Mouse (Mus musculus): ENCODE measurements around the gene Gm37240. TPM values are rescaled to one million over a fixed set of nuclear protein-coding genes. Genes with fewer than 3 reads are reported as not detected.

The Gm37240 gene
- total RNA-seq, 1 experiment = 1.2 TPM

DNA sequence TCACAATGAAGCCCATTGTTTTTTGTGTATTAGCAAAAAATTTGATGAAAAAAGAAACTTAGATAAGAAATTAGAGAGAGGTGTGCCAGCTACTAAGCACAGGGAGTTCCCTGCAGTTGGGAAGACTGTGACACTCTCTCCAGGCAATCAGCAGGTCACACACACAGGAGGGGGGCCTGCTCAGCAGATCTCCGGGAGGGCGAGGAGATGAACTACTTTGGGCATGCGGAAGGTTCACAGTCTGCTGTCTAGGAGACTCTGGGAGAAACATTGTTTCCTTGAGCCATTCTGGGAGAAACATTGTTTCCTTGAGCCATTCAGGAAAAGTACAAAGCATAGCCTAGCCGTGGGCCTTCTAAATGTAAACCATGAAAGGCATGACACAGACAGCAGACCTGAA, 1244.4 kb downstream of the Gm37240 start:
- TF ChIP-seq ZNF384 (IDR thresholded peaks at IDR 0.05; ENCODE audit: low read depth, low read length) = no peak
- no peak for TF ChIP-seq CHD2 (IDR thresholded peaks at IDR 0.05; ENCODE audit: low read depth, low read length)
- TF ChIP-seq ZC3H11A (IDR thresholded peaks at IDR 0.05; ENCODE audit: borderline replicate concordance, low read depth, low read length) = no peak
- no peak for TF ChIP-seq HCFC1 (IDR thresholded peaks at IDR 0.05; ENCODE audit: borderline replicate concordance, insufficient read depth, low read length)
- TF ChIP-seq MAFK (IDR thresholded peaks at IDR 0.05; ENCODE audit: insufficient read depth, low read depth, low read length) = no peak
- DNase-seq (ENCODE audit: low read depth, low spot score) = no peak
- Histone ChIP-seq H3K4me3 (ENCODE audit: insufficient read depth in 1 of 2, low read depth in 1 of 2, low read length in 2 of 2, poor library complexity in 1 of 2, severe bottlenecking in 1 of 2) (no peak overlapping the region), H3K27ac (ENCODE audit: insufficient read depth, low read depth, low read length, poor library complexity, severe bottlenecking) (no peak overlapping the region), H3K9me3 (ENCODE audit: control insufficient read depth, insufficient read depth, low read depth, low read length) (no peaks in the 10 kb centered on the region), H3K4me1 (ENCODE audit: control insufficient read depth in 2 of 2, insufficient read depth in 2 of 2, low read length in 2 of 2, poor library complexity in 1 of 2) (peaks cover 12 to 40% of the 10 kb centered on the region in 2 experiments), H3K9ac (ENCODE audit: insufficient read depth, low read depth, low read length, poor library complexity, severe bottlenecking) (no peak overlapping the region), H3K36me3 (ENCODE audit: control insufficient read depth, insufficient read depth, low read length, poor library complexity, severe bottlenecking) (no peaks in the 10 kb centered on the region)
- in situ Hi-C loops (cut with MboI; ENCODE audit: low sequenced_read_pairs in 2 of 2, unreplicated experiment in 2 of 2) = no loop called here

DNA sequence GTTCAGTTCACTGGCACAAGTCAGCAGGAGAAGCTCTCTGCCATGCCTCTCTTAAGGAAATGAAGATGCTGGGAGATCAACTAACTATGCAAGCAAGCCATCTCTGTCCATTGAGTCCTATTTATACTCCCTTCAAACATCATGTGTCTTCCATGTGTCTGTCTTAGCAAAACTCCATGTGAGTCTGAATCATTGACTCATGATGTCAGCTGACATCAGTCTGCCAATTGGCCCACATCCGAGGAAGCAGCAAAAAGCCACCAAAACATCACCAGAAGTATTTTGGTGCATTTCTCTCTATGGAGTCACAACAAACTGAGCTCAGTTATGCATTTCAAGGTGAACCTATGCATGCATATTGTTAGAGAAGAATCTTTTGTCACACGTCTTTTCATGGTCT, 1245.9 kb downstream of the Gm37240 start:
- no peak for DNase-seq (ENCODE audit: low read depth, low spot score)
- Histone ChIP-seq H3K4me3 (ENCODE audit: insufficient read depth in 1 of 2, low read depth in 1 of 2, low read length in 2 of 2, poor library complexity in 1 of 2, severe bottlenecking in 1 of 2) (no peak overlapping the region), H3K36me3 (ENCODE audit: control insufficient read depth, insufficient read depth, low read length, poor library complexity, severe bottlenecking) (no peaks in the 10 kb centered on the region), H3K27ac (ENCODE audit: insufficient read depth, low read depth, low read length, poor library complexity, severe bottlenecking) (no peak overlapping the region), H3K9me3 (ENCODE audit: control insufficient read depth, insufficient read depth, low read depth, low read length) (no peaks in the 10 kb centered on the region), H3K4me1 (ENCODE audit: control insufficient read depth in 2 of 2, insufficient read depth in 2 of 2, low read length in 2 of 2, poor library complexity in 1 of 2) (peaks cover 10 to 42% of the 10 kb centered on the region in 2 experiments), H3K9ac (ENCODE audit: insufficient read depth, low read depth, low read length, poor library complexity, severe bottlenecking) (no peak overlapping the region)
- in situ Hi-C loops (cut with MboI; ENCODE audit: low sequenced_read_pairs in 2 of 2, unreplicated experiment in 2 of 2) = no loop called here
- no peak for TF ChIP-seq ZNF384 (IDR thresholded peaks at IDR 0.05; ENCODE audit: low read depth, low read length)
- TF ChIP-seq ZC3H11A (IDR thresholded peaks at IDR 0.05; ENCODE audit: borderline replicate concordance, low read depth, low read length) = no peak
- TF ChIP-seq HCFC1 (IDR thresholded peaks at IDR 0.05; ENCODE audit: borderline replicate concordance, insufficient read depth, low read length) = no peak
- TF ChIP-seq CHD2 (IDR thresholded peaks at IDR 0.05; ENCODE audit: low read depth, low read length) = no peak

DNA sequence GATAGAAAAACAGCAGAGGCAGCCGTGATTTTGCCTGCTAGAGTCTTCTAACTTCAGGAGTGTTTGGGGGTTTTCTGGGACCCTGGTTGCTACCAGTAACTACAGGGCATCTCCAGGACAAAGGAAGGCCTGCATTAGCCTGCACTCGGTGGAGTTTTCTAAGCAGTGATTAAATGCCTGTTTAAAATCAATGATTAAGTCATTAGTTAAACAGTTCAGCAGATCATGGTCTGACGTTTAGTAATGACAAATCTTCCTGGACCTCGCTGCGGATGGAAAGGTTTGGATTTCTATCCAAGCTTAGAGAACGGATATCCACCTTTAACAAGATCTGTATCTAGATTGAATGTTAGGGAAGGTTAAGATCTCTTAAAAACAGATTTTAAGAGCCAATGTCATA, 1246.8 kb downstream of the Gm37240 start:
- TF ChIP-seq ZC3H11A (IDR thresholded peaks at IDR 0.05; ENCODE audit: borderline replicate concordance, low read depth, low read length) (no peak), CHD2 (IDR thresholded peaks at IDR 0.05; ENCODE audit: low read depth, low read length) (no peak), MAFK (IDR thresholded peaks at IDR 0.05; ENCODE audit: insufficient read depth, low read depth, low read length) (no peak), ZNF384 (IDR thresholded peaks at IDR 0.05; ENCODE audit: low read depth, low read length) (no peak), HCFC1 (IDR thresholded peaks at IDR 0.05; ENCODE audit: borderline replicate concordance, insufficient read depth, low read length) (no peak)
- in situ Hi-C loops (cut with MboI; ENCODE audit: low sequenced_read_pairs in 2 of 2, unreplicated experiment in 2 of 2) = no loop called here
- no peak for DNase-seq (ENCODE audit: low read depth, low spot score)
- H3K9ac ChIP-seq (ENCODE audit: insufficient read depth, low read depth, low read length, poor library complexity, severe bottlenecking) = no peak overlapping the region
- H3K27ac ChIP-seq (ENCODE audit: insufficient read depth, low read depth, low read length, poor library complexity, severe bottlenecking) = no peak overlapping the region; the same call in 1 of the 2 replicates
- H3K9me3 ChIP-seq (ENCODE audit: control insufficient read depth, insufficient read depth, low read depth, low read length) = no peaks in the 10 kb centered on the region
- peaks cover 10 to 36% of the 10 kb centered on the region in 2 experiments for H3K4me1 ChIP-seq (ENCODE audit: control insufficient read depth in 2 of 2, insufficient read depth in 2 of 2, low read length in 2 of 2, poor library complexity in 1 of 2)
- H3K4me3 ChIP-seq (ENCODE audit: insufficient read depth in 1 of 2, low read depth in 1 of 2, low read length in 2 of 2, poor library complexity in 1 of 2, severe bottlenecking in 1 of 2) = no peak overlapping the region
- no peaks in the 10 kb centered on the region for H3K36me3 ChIP-seq (ENCODE audit: control insufficient read depth, insufficient read depth, low read length, poor library complexity, severe bottlenecking)

DNA sequence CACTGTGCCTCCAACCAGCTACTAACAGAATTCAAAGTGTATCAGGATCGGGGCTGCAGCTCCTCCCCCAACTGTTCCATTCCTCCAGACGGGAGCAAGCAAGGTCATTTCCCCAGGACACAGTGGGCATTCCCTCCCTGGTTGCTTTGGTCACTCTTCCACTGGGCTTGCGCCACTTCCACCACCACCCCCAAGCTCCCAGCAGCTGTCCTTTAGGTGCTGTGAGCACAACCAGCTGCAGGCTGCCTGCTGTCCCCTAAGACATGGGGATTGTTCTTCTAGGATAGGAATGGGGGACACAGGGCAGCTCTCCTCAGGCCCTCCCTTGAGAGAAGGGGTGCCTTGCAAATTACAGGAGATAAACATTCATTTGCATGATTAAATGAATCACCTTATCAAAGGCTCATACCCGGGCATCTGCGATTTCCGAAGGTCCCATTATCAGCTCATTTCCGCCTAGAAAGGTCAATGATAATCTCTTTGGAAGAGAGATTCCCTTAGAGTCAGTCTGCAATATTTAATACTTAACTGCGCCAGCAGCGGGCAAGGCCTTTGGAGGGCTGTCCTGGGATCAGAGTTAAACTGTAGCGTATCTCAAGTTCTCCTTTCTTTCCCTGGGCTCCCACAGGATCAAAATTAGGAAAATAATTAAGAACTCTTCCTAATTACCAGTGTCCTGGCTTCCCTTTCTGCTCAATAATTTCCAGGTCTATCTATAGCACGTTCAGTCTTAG, 1247.4 kb downstream of the Gm37240 start:
- no peak for DNase-seq (ENCODE audit: low read depth, low spot score)
- in situ Hi-C loops (cut with MboI; ENCODE audit: low sequenced_read_pairs in 2 of 2, unreplicated experiment in 2 of 2) = no loop called here
- Histone ChIP-seq H3K9me3 (ENCODE audit: control insufficient read depth, insufficient read depth, low read depth, low read length) (no peaks in the 10 kb centered on the region), H3K4me3 (ENCODE audit: insufficient read depth in 1 of 2, low read depth in 1 of 2, low read length in 2 of 2, poor library complexity in 1 of 2, severe bottlenecking in 1 of 2) (no peak overlapping the region), H3K4me1 (ENCODE audit: control insufficient read depth in 2 of 2, insufficient read depth in 2 of 2, low read length in 2 of 2, poor library complexity in 1 of 2) (peaks cover 10 to 31% of the 10 kb centered on the region in 2 experiments), H3K9ac (ENCODE audit: insufficient read depth, low read depth, low read length, poor library complexity, severe bottlenecking) (no peak overlapping the region), H3K27ac (ENCODE audit: insufficient read depth, low read depth, low read length, poor library complexity, severe bottlenecking) (peak overlapping the region; percentile 75), H3K36me3 (ENCODE audit: control insufficient read depth, insufficient read depth, low read length, poor library complexity, severe bottlenecking) (no peaks in the 10 kb centered on the region)
- TF ChIP-seq MAFK (IDR thresholded peaks at IDR 0.05; ENCODE audit: insufficient read depth, low read depth, low read length) (no peak), HCFC1 (IDR thresholded peaks at IDR 0.05; ENCODE audit: borderline replicate concordance, insufficient read depth, low read length) (no peak), CHD2 (IDR thresholded peaks at IDR 0.05; ENCODE audit: low read depth, low read length) (no peak), ZNF384 (IDR thresholded peaks at IDR 0.05; ENCODE audit: low read depth, low read length) (no peak), ZC3H11A (IDR thresholded peaks at IDR 0.05; ENCODE audit: borderline replicate concordance, low read depth, low read length) (no peak)

Measured in ES-E14 (cell line).